Mouse (Mus musculus): Measurements from ENCODE around the gene Smim11.

DNA sequence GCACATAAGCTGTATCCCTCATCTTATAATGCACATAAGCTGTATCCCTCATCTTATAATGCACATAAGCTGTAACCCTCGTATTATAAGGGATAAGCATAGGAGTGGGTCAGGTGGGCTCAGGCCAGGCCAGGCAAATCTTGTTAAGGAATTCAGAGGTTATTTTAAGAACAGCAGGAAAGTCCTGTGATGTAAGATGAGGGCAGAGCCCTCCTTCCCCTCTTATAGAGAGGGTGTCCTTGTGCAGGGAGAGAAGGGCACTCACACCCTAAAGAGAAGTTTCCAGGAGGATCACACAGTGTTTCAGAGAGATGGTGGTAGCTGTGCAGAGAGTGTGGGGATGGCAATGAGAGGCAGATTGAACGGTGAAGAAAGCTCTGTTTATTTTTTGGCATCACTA, 5.8 kb upstream of the Smim11 start:
- TF ChIP-seq POLR2A (IDR thresholded peaks at IDR 0.05; ENCODE audit: low read depth, low read length) (no peak), CTCF (IDR thresholded peaks at IDR 0.05; ENCODE audit: borderline replicate concordance, insufficient read depth, low read length) (no peak)
